Mouse (Mus musculus): ENCODE measurements at regions not wholly inside any gene's neighbourhood (a gene's known extent, or its start where the extent isn't known, plus 50 kb on each side); places are given as distances from the start of the nearest gene placed in this dataset.

- TF ChIP-seq ZNF384 (IDR thresholded peaks at IDR 0.05; ENCODE audit: low read depth, low read length) (no peak), ZC3H11A (IDR thresholded peaks at IDR 0.05; ENCODE audit: borderline replicate concordance, low read depth, low read length) (no peak)
Measured at GRCm38 (mm10) chr3:111385627-111386026, 1134.8 kb upstream of the Prmt6 start.

All from ES-E14 (cell line).